Comparison of ENCODE assay signal across 8 mouse cellular contexts in genomic region chr19:6047899-6048166, GRCm38 (mm10). TPM values are rescaled to one million over a fixed set of nuclear protein-coding genes. Genes with fewer than 3 reads are reported as not detected.
DNase-seq lines count a peak whose midpoint lies in the region; ATAC-seq and TF ChIP-seq lines count a peak whose summit lies in the region.

No protein-coding gene starts in this region.

- no peak overlapping the region for H3K27ac ChIP-seq in forebrain, embryonic 13.5 days
- peak overlapping the region; percentile 99 for H3K27ac ChIP-seq in liver, embryonic 12.5 days

- DNase-seq in heart, adult 11 months: peak; percentile 93
- no peak for DNase-seq in heart, postnatal 36 days
- no peak for DNase-seq in ovary, postnatal 36 days (ENCODE audit: low spot score)
- no peak for DNase-seq in left cerebral cortex, postnatal 14 days (ENCODE audit: low spot score in 2 of 2)

- peak overlapping the region; percentile 71 for H3ac ChIP-seq in C2C12 (ENCODE audit: control insufficient read depth, insufficient read length, low read depth)

- peaks cover 20% of the 10 kb centered on the region for H3K79me2 ChIP-seq in C2C12 (ENCODE audit: control insufficient read depth, insufficient read depth)

- no peak for ATAC-seq in forebrain, embryonic 13.5 days
- no peak for ATAC-seq in liver, embryonic 12.5 days
- no peak for ATAC-seq in frontal cortex, adult (ENCODE audit: low TSS enrichment)

- no peaks in the 10 kb centered on the region for H3K9me3 ChIP-seq in forebrain, embryonic 13.5 days (replicated peaks)
- no peaks in the 10 kb centered on the region for H3K9me3 ChIP-seq in liver, embryonic 12.5 days (replicated peaks)

- H3K36me3 ChIP-seq in C2C12 (ENCODE audit: control insufficient read depth, insufficient read depth): peaks cover 46% of the 10 kb centered on the region
- H3K36me3 ChIP-seq in forebrain, embryonic 13.5 days (ENCODE audit: poor library complexity, severe bottlenecking): peaks cover 48% of the 10 kb centered on the region
- H3K36me3 ChIP-seq in liver, embryonic 12.5 days: peaks cover 54% of the 10 kb centered on the region

- WGBS in forebrain, embryonic 13.5 days: 91% methylated on average over 8 of the region's 8 CpGs
- WGBS in liver, embryonic 12.5 days (ENCODE audit: insufficient replicate concordance): 80% methylated on average over 8 of the region's 8 CpGs

- H3K27me3 ChIP-seq in C2C12 (ENCODE audit: control insufficient read depth, insufficient read depth, insufficient read length): no peaks in the 10 kb centered on the region
- no peaks in the 10 kb centered on the region for H3K27me3 ChIP-seq in forebrain, embryonic 13.5 days
- no peaks in the 10 kb centered on the region for H3K27me3 ChIP-seq in liver, embryonic 12.5 days (replicated peaks)

- no peak for TF ChIP-seq CTCF in C2C12 (IDR thresholded peaks at IDR 0.05; ENCODE audit: control insufficient read depth, insufficient read depth, insufficient read length)

- peak overlapping the region; percentile 99 for H3K4me2 ChIP-seq in forebrain, embryonic 13.5 days
- H3K4me2 ChIP-seq in liver, embryonic 12.5 days: peak overlapping the region; percentile 99

- H3K4me1 ChIP-seq in forebrain, embryonic 13.5 days: peaks cover 27% of the 10 kb centered on the region
- H3K4me1 ChIP-seq in liver, embryonic 12.5 days: peaks cover 46% of the 10 kb centered on the region

- intact Hi-C loops in heart, postnatal 36 days (cut with DNase I): loop anchor here (5.0 kb wide), 2 partner anchors 79 to 136 kb away; partner anchors contain the start of genes Dpf2 and Snx15
- intact Hi-C loops in left cerebral cortex, postnatal 14 days (cut with DNase I): loop anchor here (1.0 kb wide), 1 partner anchor 9 kb away; the partner anchor contains the start of genes Fau and Mrpl49

- peak overlapping the region; percentile 95 for H3K9ac ChIP-seq in forebrain, embryonic 13.5 days
- H3K9ac ChIP-seq in liver, embryonic 12.5 days: peak overlapping the region; percentile 94

- peak overlapping the region; percentile 87 for H3K4me3 ChIP-seq in C2C12 (ENCODE audit: insufficient read depth, poor library complexity, severe bottlenecking)
- peak overlapping the region; percentile 95 for H3K4me3 ChIP-seq in forebrain, embryonic 13.5 days
- peak overlapping the region; percentile 97 for H3K4me3 ChIP-seq in liver, embryonic 12.5 days

- peaks cover 14% of the 10 kb centered on the region for H3K79me3 ChIP-seq in C2C12 (ENCODE audit: low read depth)

TF ChIP-seq in C2C12, 6 proteins besides CTCF, POLR2A, EP300 and RAD21:
- TF ChIP-seq CEBPB (IDR thresholded peaks at IDR 0.05; ENCODE audit: low read depth) (no peak), MAX (IDR thresholded peaks at IDR 0.05) (no peak), USF1 (IDR thresholded peaks at IDR 0.05; ENCODE audit: low read depth) (no peak), MYOG (IDR thresholded peaks at IDR 0.05; ENCODE audit: control insufficient read depth, extremely low read depth, insufficient read length) (no peak), MYOD1 (IDR thresholded peaks at IDR 0.05; ENCODE audit: control insufficient read depth, insufficient read length, low read depth) (no peak), FOSL1 (IDR thresholded peaks at IDR 0.05; ENCODE audit: insufficient read depth, low read length, poor library complexity, severe bottlenecking) (no peak)
TF ChIP-seq in C2C12: peak in this region for 0.

RNA-seq across cellular contexts. Expression of gene Syvn1, which starts 1.5 kb away (rescaled TPM):
- 10 to 100 TPM; 19.4 to 26.4 TPM for total RNA-seq in heart, postnatal 36 days (2021)
- polyA plus RNA-seq in C2C12 (2012; fragmentation: generic; extraction: Trizol): 18.7 TPM
- 23.8 and 26.0 TPM in 2 replicates for polyA plus RNA-seq in forebrain, embryonic 13.5 days (2015; fragmentation: Nextera tagmentation; extraction: Ambion mirVana)
- polyA plus RNA-seq in liver, embryonic 12.5 days (2016; fragmentation: Nextera tagmentation; extraction: Ambion mirVana): 17.4 and 19.4 TPM in 2 replicates
- total RNA-seq in left cerebral cortex, postnatal 14 days (2021): 10 to 100 TPM; 41.2 to 44.4 TPM

RNA-seq across cellular contexts. Expression of gene Mrpl49, which starts 9.8 kb away (rescaled TPM):
- 10 to 100 TPM; 36.2 to 39.7 TPM for total RNA-seq in heart, postnatal 36 days (2021)
- polyA plus RNA-seq in C2C12 (2012; fragmentation: generic; extraction: Trizol): 60.0 TPM
- 75.6 and 80.7 TPM in 2 replicates for polyA plus RNA-seq in forebrain, embryonic 13.5 days (2015; fragmentation: Nextera tagmentation; extraction: Ambion mirVana)
- polyA plus RNA-seq in liver, embryonic 12.5 days (2016; fragmentation: Nextera tagmentation; extraction: Ambion mirVana): 58.0 and 62.7 TPM in 2 replicates
- total RNA-seq in left cerebral cortex, postnatal 14 days (2021): 10 to 100 TPM; 49.8 to 54.3 TPM

RNA-seq across cellular contexts. Expression of gene Fau, which starts 9.8 kb away (rescaled TPM):
- total RNA-seq in heart, postnatal 36 days (2021): 100 to 1,000 TPM; 556 to 559 TPM
- polyA plus RNA-seq in C2C12 (2012; fragmentation: generic; extraction: Trizol): 2,541 TPM
- polyA plus RNA-seq in forebrain, embryonic 13.5 days (2015; fragmentation: Nextera tagmentation; extraction: Ambion mirVana): 677 and 758 TPM in 2 replicates
- polyA plus RNA-seq in liver, embryonic 12.5 days (2016; fragmentation: Nextera tagmentation; extraction: Ambion mirVana): 699 and 700 TPM in 2 replicates
- 100 to 1,000 TPM; 597 to 658 TPM for total RNA-seq in left cerebral cortex, postnatal 14 days (2021)

RNA-seq across cellular contexts. Expression of gene Znhit2, which starts 13.2 kb away (rescaled TPM):
- total RNA-seq in heart, postnatal 36 days (2021): 10 to 100 TPM; 11.3 to 11.5 TPM
- 49.8 TPM for polyA plus RNA-seq in C2C12 (2012; fragmentation: generic; extraction: Trizol)
- polyA plus RNA-seq in forebrain, embryonic 13.5 days (2015; fragmentation: Nextera tagmentation; extraction: Ambion mirVana): 31.1 and 33.7 TPM in 2 replicates
- 31.1 and 31.8 TPM in 2 replicates for polyA plus RNA-seq in liver, embryonic 12.5 days (2016; fragmentation: Nextera tagmentation; extraction: Ambion mirVana)
- 10 to 100 TPM; 39.4 to 41.7 TPM for total RNA-seq in left cerebral cortex, postnatal 14 days (2021)

RNA-seq across cellular contexts. Expression of gene Tm7sf2, which starts 20.3 kb away (rescaled TPM):
- total RNA-seq in heart, postnatal 36 days (2021): 1 to 10 TPM; 3.0 to 3.7 TPM
- polyA plus RNA-seq in C2C12 (2012; fragmentation: generic; extraction: Trizol): 14.7 TPM
- 28.3 and 30.3 TPM in 2 replicates for polyA plus RNA-seq in forebrain, embryonic 13.5 days (2015; fragmentation: Nextera tagmentation; extraction: Ambion mirVana)
- 30.0 and 31.4 TPM in 2 replicates for polyA plus RNA-seq in liver, embryonic 12.5 days (2016; fragmentation: Nextera tagmentation; extraction: Ambion mirVana)
- total RNA-seq in left cerebral cortex, postnatal 14 days (2021): 10 to 100 TPM; 41.3 to 46.1 TPM
